Mouse (Mus musculus) lung, adult 2 months (tissue): ENCODE measurements at regions not wholly inside any gene's neighbourhood (a gene's known extent, or its start where the extent isn't known, plus 50 kb on each side); places are given as distances from the start of the nearest gene placed in this dataset.
A peak's percentile ranks its signal among the peaks of the same experiment; 100 is the strongest.

Experiments
- DNase-seq: peaks from one replicate; pipeline ENCODE4 v3.0.0; 2022
- H3K4me1 ChIP-seq: fragments of 200-500 bp; 2 replicates; pipeline ENCODE4 v1.6.1; 2011; ENCODE audit warnings: low read length; ENCODE audit not compliant: control insufficient read depth, insufficient read depth
- H3K4me3 ChIP-seq: fragments of 200-500 bp; replicated peaks from 2 replicates; pipeline ENCODE3; 2011; ENCODE audit warnings: low read depth, mild to moderate bottlenecking, control low read depth, low read length; ENCODE audit errors: extremely low read depth
- CTCF ChIP-seq: fragments of 200-500 bp; IDR thresholded peaks from 2 replicates; pipeline ENCODE4 v1.5.1; 2011; ENCODE audit warnings: mild to moderate bottlenecking, low read length, control low read depth; ENCODE audit not compliant: insufficient read depth
- POLR2A ChIP-seq: fragments of 200-500 bp; IDR thresholded peaks from 2 replicates; pipeline ENCODE4 v1.6.1; 2011; ENCODE audit warnings: low read depth, mild to moderate bottlenecking, control low read depth, low read length, borderline replicate concordance; ENCODE audit errors: extremely low read depth
- WGBS: fragments of 180-500 bp; shearing (Covaris S2); methylation state at CpG from one replicate; pipeline ENCODE4 v1.1.7; 2018; 5-methylcytosine and 5-hydroxymethylcytosine counted together

GRCm38 (mm10) chr7:72362690-72363089 is 56.3 kb upstream of the Mctp2 start:
- 11% methylated on average over 3 of the region's 3 CpGs for whole genome bisulfite sequencing
- Histone ChIP-seq H3K4me1 (no peaks in the 10 kb centered on the region), H3K4me3 (no peak overlapping the region)
- no peak for TF ChIP-seq POLR2A
- TF ChIP-seq CTCF: peak; percentile 95
- peak; percentile 72 for DNase-seq

- DNase-seq: no peak
- 39% methylated on average over 7 of the region's 7 CpGs for WGBS
- Histone ChIP-seq H3K4me1 (no peaks in the 10 kb centered on the region), H3K4me3 (no peak overlapping the region)
- TF ChIP-seq CTCF (peak; percentile 31), POLR2A (no peak)
Measured at GRCm38 (mm10) chr7:72391323-72391722, 84.9 kb upstream of the Mctp2 start.

GRCm38 (mm10) chr7:72400056-72400455 is 93.6 kb upstream of the Mctp2 start:
- peak; percentile 42 for DNase-seq
- Histone ChIP-seq H3K4me3 (no peak overlapping the region), H3K4me1 (no peaks in the 10 kb centered on the region)
- no peak for TF ChIP-seq POLR2A
- peak; percentile 43; the same call in 1 of the 2 replicates for TF ChIP-seq CTCF

GRCm38 (mm10) chr7:72406131-72406530 is 99.7 kb upstream of the Mctp2 start:
- no peak for DNase-seq
- no peaks in the 10 kb centered on the region; the same call in 1 of the 2 replicates for H3K4me1 ChIP-seq

GRCm38 (mm10) chr7:72408409-72408986 is 102.1 kb upstream of the Mctp2 start:
- peak; percentile 22 for DNase-seq
- WGBS: 35% methylated on average over 6 of the region's 6 CpGs
- Histone ChIP-seq H3K4me1 (no peaks in the 10 kb centered on the region; the same call in 1 of the 2 replicates), H3K4me3 (no peak overlapping the region)
- TF ChIP-seq POLR2A (no peak), CTCF (no peak)

More at GRCm38 (mm10) chr7:72406131-72406530, 99.7 kb upstream of the Mctp2 start:
- WGBS: 87% methylated on average over 3 of the region's 3 CpGs
- no peak overlapping the region for H3K4me3 ChIP-seq
- TF ChIP-seq POLR2A: no peak
- TF ChIP-seq CTCF: no peak

- TF ChIP-seq POLR2A (no peak), CTCF (no peak)
- Histone ChIP-seq H3K4me1 (no peaks in the 10 kb centered on the region), H3K4me3 (no peak overlapping the region)
- DNase-seq: no peak
- 38% methylated on average over 2 of the region's 2 CpGs for WGBS
Measured at GRCm38 (mm10) chr7:72438552-72438951, 132.1 kb upstream of the Mctp2 start.

GRCm38 (mm10) chr7:72442001-72442400 is 135.6 kb upstream of the Mctp2 start:
- TF ChIP-seq POLR2A (no peak), CTCF (no peak)
- 66% methylated on average over 5 of the region's 5 CpGs for WGBS
- Histone ChIP-seq H3K4me1 (no peaks in the 10 kb centered on the region), H3K4me3 (no peak overlapping the region)
- no peak for DNase-seq

- Histone ChIP-seq H3K4me1 (no peaks in the 10 kb centered on the region), H3K4me3 (no peak overlapping the region)
- WGBS: 85% methylated on average over 1 of the region's 1 CpGs
- no peak for DNase-seq
- no peak for TF ChIP-seq POLR2A
- TF ChIP-seq CTCF: no peak
Measured at GRCm38 (mm10) chr7:72444016-72444415, 137.6 kb upstream of the Mctp2 start.

- no peak overlapping the region for H3K4me3 ChIP-seq
- WGBS: 50% methylated on average over 1 of the region's 1 CpGs
- no peaks in the 10 kb centered on the region for H3K4me1 ChIP-seq
- no peak for TF ChIP-seq POLR2A
- no peak for TF ChIP-seq CTCF
- no peak for DNase-seq
Measured at GRCm38 (mm10) chr7:72444792-72445191, 138.4 kb upstream of the Mctp2 start.

- 62% methylated on average over 1 of the region's 1 CpGs for WGBS
- no peak overlapping the region for H3K4me3 ChIP-seq
- H3K4me1 ChIP-seq: no peaks in the 10 kb centered on the region
- no peak for TF ChIP-seq POLR2A
- no peak for TF ChIP-seq CTCF
- no peak for DNase-seq
Measured at GRCm38 (mm10) chr7:72446911-72447310, 140.5 kb upstream of the Mctp2 start.

GRCm38 (mm10) chr7:72462978-72463377 is 156.6 kb upstream of the Mctp2 start:
- no peaks in the 10 kb centered on the region for H3K4me1 ChIP-seq
- TF ChIP-seq POLR2A (no peak), CTCF (no peak)
- no peak for DNase-seq
- 48% methylated on average over 4 of the region's 4 CpGs for WGBS
- no peak overlapping the region for H3K4me3 ChIP-seq
